Mouse (Mus musculus) E14TG2a.4 (cell line): ENCODE measurements around the gene Bcor.

Source experiments
- CTCF ChIP-seq: conservative IDR thresholded peaks from 2 replicates; pipeline ENCODE4 v1.5.1; 2014; ENCODE audit warnings: low read length
- NANOG ChIP-seq: IDR thresholded peaks from 2 replicates; pipeline ENCODE4 v1.6.1; 2014; ENCODE audit warnings: borderline replicate concordance, low read length, mixed read lengths
- POU5F1 ChIP-seq: IDR thresholded peaks from 2 replicates; pipeline ENCODE4 v1.6.1; 2014; ENCODE audit warnings: low read length, borderline replicate concordance

- TF ChIP-seq CTCF, result no peak
- no peak for TF ChIP-seq POU5F1
- no peak for TF ChIP-seq NANOG
Observed at GRCm38 (mm10) chrX:11988191-11988896, 171.8 kb downstream of the Bcor start.
